Mouse (Mus musculus): ENCODE measurements around the gene Kifap3.

- TF ChIP-seq CTCF (IDR thresholded peaks at IDR 0.05; ENCODE audit: borderline replicate concordance, control insufficient read depth, extremely low read depth, insufficient read depth, low read length, poor library complexity) = no peak
- TF ChIP-seq POLR2A (IDR thresholded peaks at IDR 0.05; ENCODE audit: control insufficient read depth, extremely low read depth, insufficient read depth, low read length, poor library complexity) = no peak
Observed at GRCm38 (mm10) chr1:163873158-163873557, 93.8 kb downstream of the Kifap3 start.

Data from thymus, adult 2 months (tissue).